Mouse (Mus musculus) spleen, adult 2 months (tissue): ENCODE measurements around the gene Cbr4. TPM values are rescaled to one million over a fixed set of nuclear protein-coding genes. Genes with fewer than 3 reads are reported as not detected.

Experiments used
- DNase-seq, 2 experiments: peaks; one replicate each; pipeline versions ENCODE4 v3.0.0 to v3.0.0-alpha.2; 2012 to 2021; ENCODE audit warnings: low spot score in 2 of 2, low read depth in 1 of 2
- H3K27ac ChIP-seq: fragments of 200-500 bp; 2 replicates; pipeline ENCODE4 v1.5.1; 2012; ENCODE audit warnings: low read length, inconsistent platforms; ENCODE audit not compliant: insufficient read depth
- H3K27me3 ChIP-seq: fragments of 200-500 bp; 2 replicates; pipeline ENCODE4 v1.6.1; 2012; ENCODE audit warnings: mild to moderate bottlenecking, moderate library complexity, low read length, inconsistent platforms; ENCODE audit not compliant: control insufficient read depth, insufficient read depth
- H3K36me3 ChIP-seq: fragments of 200-500 bp; 2 replicates; pipeline ENCODE4 v1.6.1; 2012; ENCODE audit warnings: mild to moderate bottlenecking, low read length, inconsistent platforms; ENCODE audit not compliant: control insufficient read depth, insufficient read depth
- H3K4me1 ChIP-seq: fragments of 200-500 bp; 2 replicates; pipeline ENCODE4 v1.6.1; 2011; ENCODE audit warnings: inconsistent platforms; ENCODE audit not compliant: control insufficient read depth, insufficient read depth, insufficient read length
- H3K4me3 ChIP-seq: fragments of 200-500 bp; 2 replicates; pipeline ENCODE4 v1.5.1; 2011; ENCODE audit warnings: mild to moderate bottlenecking, inconsistent platforms; ENCODE audit not compliant: insufficient read depth, insufficient read length; ENCODE audit errors: extremely low read depth
- CTCF ChIP-seq: fragments of 200-500 bp; IDR thresholded peaks from 2 replicates; pipeline ENCODE4 v1.5.1; 2011; ENCODE audit warnings: mild to moderate bottlenecking, inconsistent platforms; ENCODE audit not compliant: insufficient read depth, insufficient read length, insufficient replicate concordance; ENCODE audit errors: extremely low read depth
- POLR2A ChIP-seq: fragments of 200-500 bp; IDR thresholded peaks from 2 replicates; pipeline ENCODE4 v1.6.1; 2011; ENCODE audit warnings: low read depth, low read length, inconsistent platforms
- WGBS: fragments of 180-500 bp; shearing (Covaris S2); methylation state at CpG from one replicate; pipeline ENCODE4 v1.1.7; 2018; 5-methylcytosine and 5-hydroxymethylcytosine counted together
- polyA plus RNA-seq: library from polyadenylated mRNA; depleted of rRNA; stranded (reverse); fragments of >200 nt; gene quantifications from 2 replicates; pipeline ENCODE4 v1.2.3, GENCODE M21; 2012

The Cbr4 gene
- polyA plus RNA-seq, 1 experiment: 1.7 TPM

- Histone ChIP-seq H3K27ac (no peak overlapping the region), H3K27me3 (no peaks in the 10 kb centered on the region), H3K36me3 (no peaks in the 10 kb centered on the region), H3K4me1 (no peaks in the 10 kb centered on the region), H3K4me3 (no peak overlapping the region)
- TF ChIP-seq CTCF (no peak), POLR2A (no peak)
- WGBS: 63% methylated on average over 6 of the region's 6 CpGs
- DNase-seq: no peak
Measured at GRCm38 (mm10) chr8:61475251-61475673, 12.3 kb upstream of the Cbr4 start.

- no peak for DNase-seq
- no peak overlapping the region for H3K27ac ChIP-seq
- 83% methylated on average over 9 of the region's 9 CpGs for WGBS
Measured at GRCm38 (mm10) chr8:61476160-61476559, 11.4 kb upstream of the Cbr4 start.

GRCm38 (mm10) chr8:61478150-61478549 lies 9.4 kb upstream of the Cbr4 start:
- no peak for DNase-seq
- Histone ChIP-seq H3K27me3 (no peaks in the 10 kb centered on the region), H3K4me1 (no peaks in the 10 kb centered on the region), H3K4me3 (no peak overlapping the region), H3K36me3 (no peaks in the 10 kb centered on the region), H3K27ac (no peak overlapping the region)
- 87% methylated on average over 4 of the region's 4 CpGs for WGBS
- no peak for TF ChIP-seq POLR2A
- no peak for TF ChIP-seq CTCF

More at GRCm38 (mm10) chr8:61476160-61476559, 11.4 kb upstream of the Cbr4 start:
- H3K4me3 ChIP-seq: no peak overlapping the region
- no peaks in the 10 kb centered on the region for H3K36me3 ChIP-seq
- TF ChIP-seq POLR2A (no peak), CTCF (no peak)
- H3K4me1 ChIP-seq: no peaks in the 10 kb centered on the region
- no peaks in the 10 kb centered on the region for H3K27me3 ChIP-seq

- no peak for DNase-seq
- H3K4me1 ChIP-seq: no peaks in the 10 kb centered on the region
- H3K27me3 ChIP-seq: no peaks in the 10 kb centered on the region
- WGBS: 81% methylated on average over 8 of the region's 8 CpGs
- no peaks in the 10 kb centered on the region for H3K36me3 ChIP-seq
- TF ChIP-seq CTCF (no peak), POLR2A (no peak)
- H3K27ac ChIP-seq: no peak overlapping the region
- no peak overlapping the region for H3K4me3 ChIP-seq
Measured at GRCm38 (mm10) chr8:61478793-61479192, 8.7 kb upstream of the Cbr4 start.

- TF ChIP-seq POLR2A (no peak), CTCF (peak; percentile 50; the same call in 1 of the 2 replicates)
- no peaks in the 10 kb centered on the region for H3K4me1 ChIP-seq
- H3K27ac ChIP-seq: no peak overlapping the region
- DNase-seq: peak in 1 of 2 experiments; percentile 30
- no peak overlapping the region for H3K4me3 ChIP-seq
- H3K36me3 ChIP-seq: no peaks in the 10 kb centered on the region
- no peaks in the 10 kb centered on the region for H3K27me3 ChIP-seq
- WGBS: 54% methylated on average over 11 of the region's 11 CpGs
Measured at GRCm38 (mm10) chr8:61479506-61480214, 7.9 kb upstream of the Cbr4 start.

- 92% methylated on average over 14 of the region's 14 CpGs for whole genome bisulfite sequencing
- no peak for TF ChIP-seq POLR2A
- TF ChIP-seq CTCF: no peak
Measured at GRCm38 (mm10) chr8:61480260-61480967, 7.1 kb upstream of the Cbr4 start.

More at GRCm38 (mm10) chr8:61480260-61480967, 7.1 kb upstream of the Cbr4 start:
- Histone ChIP-seq H3K4me3 (no peak overlapping the region), H3K4me1 (no peaks in the 10 kb centered on the region), H3K27ac (no peak overlapping the region), H3K36me3 (no peaks in the 10 kb centered on the region), H3K27me3 (no peaks in the 10 kb centered on the region)
- no peak for DNase-seq
